Mouse (Mus musculus): ENCODE data around the gene Pttg1ip.

Pttg1ip gene

DNA sequence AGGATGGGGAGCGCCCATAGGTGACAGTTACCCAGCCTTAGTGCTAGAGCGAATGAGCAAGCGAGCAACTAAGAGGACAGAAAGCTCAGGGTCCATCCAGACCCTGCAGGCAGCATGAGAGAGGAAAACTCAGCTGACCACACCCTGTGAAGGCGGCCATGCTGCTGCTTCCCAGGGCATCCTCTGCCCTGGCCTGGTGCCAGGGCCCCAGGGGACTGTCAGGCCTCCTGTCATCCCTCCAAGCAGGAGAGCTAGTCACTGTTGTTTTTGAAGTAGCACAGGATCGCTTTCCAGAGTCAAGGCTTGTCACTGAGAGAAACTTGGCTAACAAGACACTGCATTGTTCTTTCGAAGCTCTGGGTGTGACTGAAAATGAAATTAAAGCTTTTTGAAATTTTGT is 57.4 kb downstream of the Pttg1ip start:
- DNase-seq (ENCODE audit: low spot score): no peak

DNA sequence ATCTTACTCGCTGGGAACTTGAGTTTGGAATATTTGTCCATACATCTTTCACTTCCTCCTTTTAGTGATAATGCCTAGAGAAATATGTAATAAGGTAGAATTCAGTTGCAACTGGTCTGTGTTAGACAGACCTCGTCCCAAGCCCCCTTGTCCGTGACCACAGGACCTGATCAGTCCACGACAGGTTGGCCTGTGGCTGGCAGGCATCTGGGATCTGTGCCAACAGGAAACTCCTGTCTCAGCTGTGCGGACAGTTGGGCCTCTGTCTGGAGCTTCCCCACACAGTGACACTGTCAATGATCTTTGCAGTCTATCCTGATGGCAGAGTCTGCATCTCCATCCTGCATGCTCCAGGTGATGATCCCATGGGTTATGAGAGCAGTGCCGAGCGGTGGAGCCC is 61.6 kb downstream of the Pttg1ip start:
- no peak for DNase-seq (ENCODE audit: low spot score)

DNA sequence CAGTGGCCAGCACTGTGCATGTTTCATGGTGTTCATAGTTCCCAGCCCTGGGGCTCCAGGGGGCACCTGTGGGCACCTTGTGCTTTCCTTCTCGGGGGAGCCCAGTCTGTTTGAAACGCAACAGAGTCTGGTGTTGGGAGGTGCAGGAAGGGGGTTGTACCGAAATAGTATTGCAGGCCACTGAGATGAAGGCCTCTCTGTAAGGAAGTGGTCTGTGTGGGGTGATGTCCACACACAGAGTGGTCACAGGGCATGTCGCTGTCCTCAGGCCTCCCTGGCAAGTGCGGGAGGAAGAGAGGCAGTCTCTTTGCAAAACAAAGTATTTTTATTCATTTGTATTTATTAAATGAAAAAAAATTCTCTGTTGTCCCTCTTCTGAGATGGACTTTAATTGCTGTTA is 64.1 kb downstream of the Pttg1ip start:
- DNase-seq (ENCODE audit: low spot score): no peak

DNA sequence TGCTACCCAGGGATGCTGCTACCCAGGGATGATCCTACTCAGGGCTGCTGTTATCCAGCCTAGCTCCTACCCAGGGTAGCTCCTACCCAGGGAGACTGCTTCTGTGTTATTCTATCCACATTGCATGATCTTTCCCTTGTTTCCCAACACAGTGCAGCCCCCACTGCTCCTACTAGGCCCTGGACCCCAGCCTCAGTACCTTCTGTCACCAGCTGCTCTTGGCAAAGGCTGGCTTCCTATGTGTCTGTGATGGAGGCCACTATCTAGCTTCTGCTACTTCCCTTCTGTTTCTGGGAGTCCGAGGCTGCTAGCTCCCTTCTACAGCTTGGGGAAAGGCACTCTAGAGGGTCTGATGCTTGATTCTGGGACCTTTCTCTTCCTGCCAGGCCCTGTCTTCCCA is 65.9 kb downstream of the Pttg1ip start:
- DNase-seq (ENCODE audit: low spot score): no peak

- DNase-seq (ENCODE audit: low spot score): no peak
Observed at GRCm38 (mm10) chr10:77647901-77648300, 66.4 kb downstream of the Pttg1ip start.
